Mouse (Mus musculus) olfactory bulb, adult 2 months (tissue): Measurements from ENCODE around the gene Otos. TPM values are rescaled to one million over a fixed set of nuclear protein-coding genes. Genes with fewer than 3 reads are reported as not detected.

Source experiments
- H3K27ac ChIP-seq: fragments of 200-500 bp; 2 replicates; pipeline ENCODE4 v1.5.1; 2012; ENCODE audit warnings: low read depth, low read length; ENCODE audit not compliant: insufficient read depth
- H3K4me1 ChIP-seq: fragments of 200-500 bp; 2 replicates; pipeline ENCODE4 v1.6.1; 2012; ENCODE audit warnings: low read length; ENCODE audit not compliant: control insufficient read depth, insufficient read depth
- H3K4me3 ChIP-seq: fragments of 200-500 bp; 2 replicates; pipeline ENCODE4 v1.5.1; 2012; ENCODE audit warnings: mild to moderate bottlenecking, low read depth, low read length, moderate library complexity; ENCODE audit not compliant: insufficient read depth
- CTCF ChIP-seq: fragments of 200-500 bp; IDR thresholded peaks from 2 replicates; pipeline ENCODE4 v1.5.1; 2012; ENCODE audit warnings: low read depth, mild to moderate bottlenecking, low read length, moderate library complexity; ENCODE audit not compliant: insufficient read depth
- POLR2A ChIP-seq: fragments of 200-500 bp; IDR thresholded peaks from 2 replicates; pipeline ENCODE4 v1.6.1; 2012; ENCODE audit warnings: mild to moderate bottlenecking, low read depth, low read length, moderate library complexity; ENCODE audit not compliant: insufficient read depth
- WGBS: fragments of 180-500 bp; shearing (Covaris S2); methylation state at CpG from one replicate; pipeline ENCODE4 v1.1.7; 2018; 5-methylcytosine and 5-hydroxymethylcytosine counted together
- polyA plus RNA-seq: library from polyadenylated mRNA; stranded (reverse); fragments of >200 nt; gene quantifications from 2 replicates; pipeline ENCODE4 v1.2.4, GENCODE M21; 2012; ENCODE audit warnings: low replicate concordance; ENCODE audit not compliant: missing spikeins, insufficient read depth, insufficient read length

Gene Otos
- polyA plus RNA-seq, 1 experiment = not detected

DNA sequence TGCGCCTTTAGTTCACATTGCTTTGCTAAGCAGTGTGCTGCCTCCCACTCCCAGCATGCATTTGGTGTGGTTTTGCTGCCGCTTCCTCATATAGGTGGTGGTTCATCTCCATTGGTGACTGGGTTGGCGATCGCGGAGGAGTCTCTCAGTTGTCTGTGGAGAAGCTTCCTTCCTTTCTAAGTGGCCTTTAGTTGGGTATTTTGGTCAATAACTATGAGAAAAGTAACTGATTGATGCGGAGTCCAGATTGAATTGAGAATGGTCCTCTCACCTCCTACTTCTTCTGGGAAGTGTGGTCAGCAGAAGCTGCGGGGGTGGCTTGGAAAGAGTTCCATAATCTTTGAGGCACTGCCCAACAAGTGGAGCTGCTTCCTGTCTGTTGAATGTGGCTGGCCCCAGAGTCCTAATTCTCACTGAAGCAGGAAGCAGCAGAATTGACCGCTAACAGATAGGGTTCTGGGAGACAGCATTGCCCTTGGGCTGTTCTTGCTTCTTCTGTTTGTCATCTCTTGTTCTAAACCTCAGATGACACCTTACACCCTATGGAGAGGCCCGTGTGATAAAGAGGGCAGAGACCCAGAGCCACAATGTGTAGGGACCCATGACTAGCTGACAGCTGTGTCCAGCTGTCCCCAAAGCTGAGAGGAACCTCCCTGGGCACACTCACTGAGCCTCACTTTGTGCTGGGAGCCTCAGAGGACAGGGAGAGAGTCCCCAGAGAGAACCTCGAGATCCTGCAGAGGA is 27.5 kb upstream of the Otos start:
- Histone ChIP-seq H3K4me1 (peaks cover 13% of the 10 kb centered on the region), H3K4me3 (no peak overlapping the region), H3K27ac (no peak overlapping the region)
- TF ChIP-seq CTCF (no peak), POLR2A (no peak)
- WGBS = 80% methylated on average over 10 of the region's 10 CpGs

DNA sequence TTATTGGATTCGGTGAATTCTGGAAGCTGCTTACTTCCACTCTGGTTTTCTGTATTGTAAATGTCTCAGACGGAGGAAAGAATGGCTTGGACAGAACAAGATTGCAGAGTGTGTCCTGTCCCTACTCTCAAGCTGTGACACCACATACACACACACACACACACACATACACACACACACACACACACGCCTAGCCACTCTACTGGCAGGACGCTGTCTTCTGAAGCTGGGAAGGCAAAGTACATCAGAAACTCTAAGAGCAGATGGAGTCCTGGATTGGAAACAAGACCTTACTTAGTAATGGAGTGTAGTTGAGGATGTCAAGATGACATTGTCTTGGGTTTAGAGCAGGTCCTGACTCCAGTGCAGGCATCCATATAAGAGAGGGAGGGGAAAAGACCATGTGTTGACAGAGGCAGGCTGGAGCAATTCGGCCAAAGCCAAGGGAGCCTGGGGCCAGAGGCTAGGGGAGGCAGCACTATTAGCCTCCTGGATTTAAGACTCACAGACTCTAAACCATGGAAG is 24.7 kb upstream of the Otos start:
- WGBS = 89% methylated on average over 5 of the region's 5 CpGs
- Histone ChIP-seq H3K4me1 (no peaks in the 10 kb centered on the region; the same call in 1 of the 2 replicates), H3K4me3 (no peak overlapping the region), H3K27ac (no peak overlapping the region)
- TF ChIP-seq CTCF = no peak
- TF ChIP-seq POLR2A = no peak

DNA sequence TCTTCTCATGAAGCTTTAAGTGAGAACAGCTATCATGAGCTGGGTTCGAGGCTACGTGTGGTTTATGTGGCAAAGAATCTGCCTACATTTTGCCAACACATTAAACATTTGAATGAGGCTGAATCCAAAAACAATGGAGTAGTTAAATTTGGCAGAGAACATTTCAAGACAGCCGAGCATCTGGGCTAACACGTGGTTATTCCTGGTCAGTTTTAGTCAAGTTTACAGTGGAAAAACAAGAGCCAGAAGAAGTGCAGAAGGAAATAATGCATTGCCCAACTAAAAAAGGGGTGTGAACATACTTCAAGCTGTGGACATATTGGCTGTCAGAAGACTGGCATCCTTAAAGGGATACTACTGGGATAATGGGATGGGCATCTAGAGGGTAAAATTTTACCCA is 22.7 kb upstream of the Otos start:
- TF ChIP-seq POLR2A = no peak
- H3K4me3 ChIP-seq = no peak overlapping the region
- 76% methylated on average over 4 of the region's 4 CpGs for WGBS
- peaks cover 3% of the 10 kb centered on the region; the same call in 1 of the 2 replicates for H3K4me1 ChIP-seq
- no peak overlapping the region for H3K27ac ChIP-seq

DNA sequence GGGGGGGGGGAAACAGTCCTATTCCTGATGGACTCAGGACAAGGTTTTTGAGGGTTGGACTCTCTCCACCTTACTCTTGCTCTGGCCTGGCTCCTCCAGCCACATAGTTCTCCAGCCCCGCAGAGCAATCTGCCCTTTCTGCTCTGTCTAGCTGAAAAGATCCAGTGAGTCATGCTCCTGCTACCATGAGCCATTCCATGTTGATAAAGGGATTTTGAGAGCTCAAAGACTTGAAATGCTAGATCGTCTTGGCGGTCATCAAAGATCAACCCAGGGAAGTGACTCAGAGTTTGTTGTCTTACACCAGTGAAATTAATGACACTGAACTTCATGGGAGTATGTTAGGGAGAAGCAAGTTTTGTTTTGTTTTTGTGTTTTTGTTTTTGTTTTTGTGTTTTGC is 20.8 kb upstream of the Otos start:
- TF ChIP-seq POLR2A = no peak
- peaks cover 3% of the 10 kb centered on the region; the same call in 1 of the 2 replicates for H3K4me1 ChIP-seq
- no peak overlapping the region for H3K4me3 ChIP-seq
- 63% methylated on average over 3 of the region's 3 CpGs for WGBS
- H3K27ac ChIP-seq = no peak overlapping the region

DNA sequence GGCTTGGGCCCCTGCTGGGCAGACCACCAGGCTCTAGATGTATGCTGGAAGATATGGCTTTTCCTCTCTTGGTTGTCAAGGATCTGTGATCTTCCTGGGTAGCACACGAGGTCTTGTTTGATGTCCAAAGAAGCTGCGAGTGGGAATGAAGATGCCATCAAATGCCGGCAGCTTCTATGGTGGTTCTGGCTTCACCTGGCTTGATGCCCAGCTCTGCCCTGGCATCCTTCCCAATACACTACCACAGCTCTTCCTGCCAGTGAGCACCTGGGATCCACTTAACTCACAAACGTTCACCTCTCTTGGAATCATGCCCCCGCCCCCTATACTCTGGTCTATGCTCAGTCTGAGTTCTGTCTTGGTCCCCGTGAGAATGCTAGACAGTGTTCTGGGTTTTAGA is 18.5 kb upstream of the Otos start:
- peaks cover 3% of the 10 kb centered on the region; the same call in 1 of the 2 replicates for H3K4me1 ChIP-seq
- 56% methylated on average over 6 of the region's 6 CpGs for WGBS
- H3K27ac ChIP-seq = no peak overlapping the region
- H3K4me3 ChIP-seq = no peak overlapping the region
- TF ChIP-seq POLR2A (no peak), CTCF (no peak)

DNA sequence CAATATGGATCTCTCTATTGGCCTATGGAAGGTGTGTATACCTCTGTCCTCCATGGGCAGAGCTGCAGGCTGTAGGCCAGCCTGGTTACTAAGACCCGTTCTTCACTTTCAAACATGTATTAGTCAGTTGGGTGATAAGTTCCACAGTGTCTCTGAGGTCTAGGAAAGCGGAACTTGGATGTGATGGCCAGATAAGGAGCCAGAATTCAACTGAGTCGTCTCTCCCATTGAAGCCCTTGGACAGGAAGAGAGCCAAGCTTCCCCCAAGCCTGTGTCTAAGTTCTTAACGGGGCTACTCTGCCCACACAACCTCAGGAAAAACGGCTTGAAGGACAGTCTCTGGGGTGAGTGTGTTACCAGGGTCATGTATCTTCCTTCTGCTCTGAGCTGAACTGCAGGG is 10.8 kb upstream of the Otos start:
- no peak for TF ChIP-seq POLR2A
- no peak for TF ChIP-seq CTCF
- Histone ChIP-seq H3K27ac (no peak overlapping the region), H3K4me1 (no peaks in the 10 kb centered on the region), H3K4me3 (no peak overlapping the region)
- WGBS = 67% methylated on average over 5 of the region's 5 CpGs

DNA sequence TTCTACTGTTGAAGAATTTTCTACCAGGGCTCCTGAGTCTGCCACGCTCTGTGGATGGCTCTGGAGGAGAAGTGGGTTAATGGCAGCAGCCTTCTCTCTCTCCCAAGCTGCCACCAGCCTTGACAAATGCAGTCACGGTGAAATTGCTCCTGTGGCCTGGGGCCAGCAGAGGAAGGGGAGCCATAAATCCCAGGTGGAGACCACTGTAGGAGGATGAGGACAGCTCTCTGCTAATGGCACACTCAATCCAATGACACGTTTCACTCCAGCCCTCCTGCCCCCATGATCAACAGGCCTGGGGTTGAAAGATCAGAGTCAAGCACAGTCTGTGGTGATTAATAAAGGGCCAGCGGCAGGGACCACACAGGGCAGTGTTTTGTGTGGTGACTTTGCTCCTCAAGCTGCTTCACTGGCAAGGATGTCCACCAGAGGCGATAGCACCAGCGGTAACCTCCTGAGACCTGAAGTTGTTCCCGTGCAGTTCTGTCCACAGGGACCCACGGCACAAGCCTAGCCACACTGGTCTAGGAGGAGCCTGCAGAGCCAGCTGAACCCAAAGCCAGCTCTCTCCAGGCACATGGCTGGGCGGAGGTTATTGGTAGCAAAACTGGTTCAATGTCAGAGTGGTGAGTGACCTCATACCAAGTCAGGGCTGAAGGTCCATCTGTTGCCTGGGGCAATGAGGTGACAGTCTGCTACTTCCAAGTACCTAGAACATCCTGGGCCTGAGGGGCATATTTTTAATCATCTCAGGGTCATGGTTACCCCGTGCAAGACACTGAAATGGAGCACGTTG is 8.6 kb upstream of the Otos start:
- no peak overlapping the region for H3K4me3 ChIP-seq
- 83% methylated on average over 11 of the region's 11 CpGs for WGBS
- H3K4me1 ChIP-seq = no peaks in the 10 kb centered on the region
- TF ChIP-seq CTCF = no peak
- no peak for TF ChIP-seq POLR2A
- no peak overlapping the region for H3K27ac ChIP-seq

DNA sequence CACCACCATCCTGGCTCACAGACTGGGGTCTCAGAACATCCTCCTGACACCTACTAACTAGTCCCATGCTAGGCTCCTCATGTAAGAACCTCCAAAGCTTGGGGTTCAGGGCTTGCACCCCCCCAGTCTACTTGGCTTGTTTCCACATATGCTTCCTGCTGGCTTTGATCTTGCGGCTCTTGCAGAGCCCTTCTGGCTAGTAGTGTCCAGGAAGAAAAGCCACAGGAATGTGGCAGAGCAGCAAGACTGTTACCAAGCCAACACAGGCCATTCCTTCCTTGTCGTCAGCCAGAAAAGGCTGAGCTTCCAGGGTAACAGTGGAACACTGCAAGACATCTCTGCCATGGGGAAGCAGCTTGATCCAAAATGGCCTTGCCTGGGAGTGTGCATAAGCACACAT is 6.0 kb upstream of the Otos start:
- Histone ChIP-seq H3K27ac (no peak overlapping the region), H3K4me1 (peaks cover 7% of the 10 kb centered on the region; the same call in 1 of the 2 replicates), H3K4me3 (no peak overlapping the region)
- WGBS = 49% methylated on average over 2 of the region's 2 CpGs
- TF ChIP-seq CTCF (no peak), POLR2A (no peak)

DNA sequence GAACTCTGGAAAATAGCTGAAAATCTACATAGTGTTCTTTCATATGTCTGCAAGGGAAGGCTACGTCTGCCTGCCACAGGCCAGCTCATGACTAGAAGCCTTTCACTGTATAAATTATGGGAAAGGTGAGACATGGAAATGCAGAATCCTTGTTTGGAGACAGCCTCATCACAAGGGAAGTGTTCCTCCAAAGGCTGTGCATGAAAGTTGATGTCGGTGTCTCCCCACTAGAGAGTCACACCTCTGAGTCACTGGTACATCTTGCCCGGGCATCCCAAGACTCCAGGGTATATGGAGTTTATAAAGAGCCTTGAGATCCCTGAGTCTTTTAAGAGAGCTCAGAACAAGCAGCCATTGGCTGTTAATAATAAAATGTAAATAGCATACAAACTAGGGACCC is 4.5 kb upstream of the Otos start:
- WGBS = 86% methylated on average over 3 of the region's 3 CpGs
- Histone ChIP-seq H3K4me3 (no peak overlapping the region), H3K4me1 (peaks cover 7% of the 10 kb centered on the region; the same call in 1 of the 2 replicates), H3K27ac (no peak overlapping the region)
- TF ChIP-seq CTCF (no peak), POLR2A (no peak)
